Mouse (Mus musculus): ENCODE results near the gene Epor. TPM values are rescaled to one million over a fixed set of nuclear protein-coding genes. Genes with fewer than 3 reads are reported as not detected.

Epor gene
- polyA plus RNA-seq, 2 experiments, result 82.6 to 146 TPM

DNA sequence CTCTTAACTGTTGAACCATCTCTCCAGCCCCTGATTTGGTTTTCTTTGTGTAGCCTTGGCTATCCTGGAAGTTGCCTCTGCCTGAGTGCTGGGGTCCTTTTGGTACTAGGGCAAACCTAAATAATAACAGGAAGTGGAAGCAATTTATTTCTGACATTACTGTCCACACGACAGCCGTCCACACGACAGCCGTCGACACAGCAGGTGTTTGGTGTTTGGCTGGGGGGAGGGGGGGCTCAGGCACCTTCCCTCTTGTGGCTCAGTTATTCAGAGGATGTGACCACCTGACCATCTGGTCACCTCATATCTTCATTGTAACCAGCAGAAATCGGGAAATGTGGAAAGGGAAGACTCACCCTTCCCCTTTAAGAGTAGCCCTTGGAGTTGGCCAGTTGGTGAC is 5.6 kb upstream of the Epor start:
- H3K36me3 ChIP-seq (replicated peaks; ENCODE audit: control insufficient read depth, insufficient read depth, low read depth), result no peaks in the 10 kb centered on the region
- 29% methylated on average over 6 of the region's 6 CpGs for WGBS (ENCODE audit: insufficient replicate concordance)
- no peak for TF ChIP-seq EP300 (IDR thresholded peaks at IDR 0.05; ENCODE audit: low read depth)
- H3K4me1 ChIP-seq (replicated peaks; ENCODE audit: control insufficient read depth in 2 of 2, insufficient read depth in 2 of 2, low read length in 1 of 2), result peaks cover 4 to 5% of the 10 kb centered on the region in 2 experiments
- H3K4me3 ChIP-seq (ENCODE audit: insufficient read depth in 1 of 2, low read depth in 2 of 2, low read length in 2 of 2), result no peak overlapping the region
- H3K4me2 ChIP-seq (ENCODE audit: low read depth), result no peak overlapping the region
- no peak for DNase-seq (ENCODE audit: low read depth in 3 of 3, low spot score in 3 of 3)
- no peaks in the 10 kb centered on the region for H3K27me3 ChIP-seq (ENCODE audit: control insufficient read depth, insufficient read depth, low read length)
- H3K9ac ChIP-seq (replicated peaks), result no peak overlapping the region
- no peak overlapping the region for H3K27ac ChIP-seq
- no peak for ATAC-seq (ENCODE audit: insufficient read depth)
- no peaks in the 10 kb centered on the region for H3K9me3 ChIP-seq (ENCODE audit: control insufficient read depth, low read length)

- H3K9me3 ChIP-seq (ENCODE audit: control insufficient read depth, low read length), result no peaks in the 10 kb centered on the region
- peak; percentile 95 to 97 (median 96) for DNase-seq (ENCODE audit: low read depth in 3 of 3, low spot score in 3 of 3)
- H3K4me1 ChIP-seq (replicated peaks; ENCODE audit: control insufficient read depth in 2 of 2, insufficient read depth in 2 of 2, low read length in 1 of 2), result peaks cover 13 to 24% of the 10 kb centered on the region in 2 experiments
- peaks cover 44% of the 10 kb centered on the region for H3K36me3 ChIP-seq (replicated peaks; ENCODE audit: control insufficient read depth, insufficient read depth, low read depth)
- peak overlapping the region; percentile 99 for H3K9ac ChIP-seq (replicated peaks)
- H3K27me3 ChIP-seq (ENCODE audit: control insufficient read depth, insufficient read depth, low read length), result no peaks in the 10 kb centered on the region
- under 1% methylated on average over 34 of the region's 34 CpGs for WGBS (ENCODE audit: insufficient replicate concordance)
- peak overlapping the region; percentile 71 for H3K4me2 ChIP-seq (ENCODE audit: low read depth)
- TF ChIP-seq CTCF (IDR thresholded peaks at IDR 0.05; ENCODE audit: low read depth) (peak; percentile 57), EP300 (IDR thresholded peaks at IDR 0.05; ENCODE audit: low read depth) (peak; percentile 94)
- peak; percentile 90 for ATAC-seq (ENCODE audit: insufficient read depth)
- H3K4me3 ChIP-seq (ENCODE audit: insufficient read depth in 1 of 2, low read depth in 2 of 2, low read length in 2 of 2), result peak overlapping the region; percentile 93 to 94
- peak overlapping the region; percentile 95 for H3K27ac ChIP-seq
Observed at GRCm38 (mm10) chr9:21962416-21963059, 768 bp downstream of the Epor start.

DNA sequence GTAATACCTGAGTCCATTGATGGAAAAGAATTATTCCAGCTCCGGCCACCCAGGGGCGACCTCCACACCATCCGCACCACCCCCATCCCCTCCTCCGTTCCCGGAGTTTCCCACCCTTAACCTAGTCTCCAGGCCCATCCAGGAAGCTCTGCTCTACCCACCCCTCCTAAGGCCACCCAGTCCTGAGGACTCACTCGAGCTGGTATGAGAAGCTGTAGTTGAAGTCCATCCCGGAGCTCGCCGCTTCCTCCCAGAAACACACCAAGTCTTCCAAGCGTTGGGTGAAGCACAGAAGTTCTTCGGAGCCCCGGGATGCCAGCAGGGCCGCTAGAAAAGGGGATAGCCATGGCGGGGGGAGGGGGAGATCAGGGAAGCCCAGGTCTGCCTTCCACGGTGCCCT is 1.3 kb downstream of the Epor start:
- Histone ChIP-seq H3K27me3 (ENCODE audit: control insufficient read depth, insufficient read depth, low read length) (no peaks in the 10 kb centered on the region), H3K27ac (peak overlapping the region; percentile 75), H3K36me3 (replicated peaks; ENCODE audit: control insufficient read depth, insufficient read depth, low read depth) (peaks cover 45% of the 10 kb centered on the region), H3K9ac (replicated peaks) (peak overlapping the region; percentile 89), H3K4me1 (replicated peaks; ENCODE audit: control insufficient read depth in 2 of 2, insufficient read depth in 2 of 2, low read length in 1 of 2) (peaks cover 13 to 24% of the 10 kb centered on the region in 2 experiments), H3K4me3 (ENCODE audit: insufficient read depth in 1 of 2, low read depth in 2 of 2, low read length in 2 of 2) (peak overlapping the region; percentile 68 to 94), H3K9me3 (ENCODE audit: control insufficient read depth, low read length) (no peaks in the 10 kb centered on the region), H3K4me2 (ENCODE audit: low read depth) (peak overlapping the region; percentile 71)
- ATAC-seq (ENCODE audit: insufficient read depth) (peak; percentile 10; the same call in 1 of the 2 replicates), DNase-seq (ENCODE audit: low read depth in 3 of 3, low spot score in 3 of 3) (no peak)
- 0% methylated on average over 15 of the region's 15 CpGs for WGBS (ENCODE audit: insufficient replicate concordance)
- TF ChIP-seq EP300 (IDR thresholded peaks at IDR 0.05; ENCODE audit: low read depth), result no peak
- TF ChIP-seq CTCF (IDR thresholded peaks at IDR 0.05; ENCODE audit: low read depth), result 0 out of 2 replicates have a peak, but pooled peaks have one; percentile 7

GRCm38 (mm10) chr9:21961366-21961980 is 1.8 kb downstream of the Epor start:
- no peak for ATAC-seq (ENCODE audit: insufficient read depth)
- Histone ChIP-seq H3K27me3 (ENCODE audit: control insufficient read depth, insufficient read depth, low read length) (no peaks in the 10 kb centered on the region), H3K4me3 (ENCODE audit: insufficient read depth in 1 of 2, low read depth in 2 of 2, low read length in 2 of 2) (peak overlapping the region; percentile 68 to 94), H3K4me1 (replicated peaks; ENCODE audit: control insufficient read depth in 2 of 2, insufficient read depth in 2 of 2, low read length in 1 of 2) (peaks cover 13 to 24% of the 10 kb centered on the region in 2 experiments), H3K9me3 (ENCODE audit: control insufficient read depth, low read length) (no peaks in the 10 kb centered on the region), H3K9ac (replicated peaks) (peak overlapping the region; percentile 89), H3K4me2 (ENCODE audit: low read depth) (peak overlapping the region; percentile 71), H3K27ac (peak overlapping the region; percentile 75), H3K36me3 (replicated peaks; ENCODE audit: control insufficient read depth, insufficient read depth, low read depth) (peaks cover 45% of the 10 kb centered on the region)
- TF ChIP-seq EP300 (IDR thresholded peaks at IDR 0.05; ENCODE audit: low read depth), result no peak
- TF ChIP-seq CTCF (IDR thresholded peaks at IDR 0.05; ENCODE audit: low read depth), result peak; percentile 33; the same call in 1 of the 2 replicates
- WGBS (ENCODE audit: insufficient replicate concordance), result under 1% methylated on average over 35 of the region's 35 CpGs
- DNase-seq (ENCODE audit: low read depth in 3 of 3, low spot score in 3 of 3), result no peak

DNA sequence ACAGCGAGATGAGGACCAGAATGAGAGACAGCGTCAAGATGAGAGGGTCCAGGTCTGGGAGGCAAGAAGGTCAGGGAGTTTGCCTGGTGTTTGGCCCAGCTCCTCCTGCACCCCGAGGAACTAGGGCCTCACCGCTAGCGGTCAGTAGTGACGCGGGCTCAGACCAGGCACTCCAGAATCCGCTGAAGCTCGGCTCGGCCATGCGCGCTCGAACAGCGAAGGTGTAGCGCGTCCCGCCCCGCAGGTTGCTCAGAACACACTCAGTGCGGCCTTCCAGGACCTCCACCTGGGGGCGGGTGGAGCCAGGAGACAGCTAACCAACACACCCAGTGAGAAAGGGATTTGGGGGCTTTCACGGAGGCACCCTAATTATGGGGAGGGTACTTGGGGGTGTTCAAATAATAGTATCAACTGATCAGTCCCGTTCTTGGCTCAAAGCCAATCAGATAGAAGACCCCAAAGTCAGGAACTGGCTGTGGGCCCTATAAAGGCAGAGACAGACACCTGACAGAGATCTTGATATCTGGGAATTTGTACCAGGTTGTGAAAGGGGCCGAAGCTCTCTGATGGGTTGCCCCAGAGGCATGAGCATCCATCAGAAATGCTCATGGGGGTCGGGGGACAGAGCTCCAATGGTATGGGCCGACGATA is 2.6 kb downstream of the Epor start:
- no peaks in the 10 kb centered on the region for H3K9me3 ChIP-seq (ENCODE audit: control insufficient read depth, low read length)
- peak overlapping the region; percentile 89 for H3K9ac ChIP-seq (replicated peaks)
- H3K4me1 ChIP-seq (replicated peaks; ENCODE audit: control insufficient read depth in 2 of 2, insufficient read depth in 2 of 2, low read length in 1 of 2), result peaks cover 13 to 26% of the 10 kb centered on the region in 2 experiments
- DNase-seq (ENCODE audit: low read depth in 3 of 3, low spot score in 3 of 3) (no peak), ATAC-seq (ENCODE audit: insufficient read depth) (no peak)
- H3K4me2 ChIP-seq (ENCODE audit: low read depth), result peak overlapping the region; percentile 71
- peaks cover 45% of the 10 kb centered on the region for H3K36me3 ChIP-seq (replicated peaks; ENCODE audit: control insufficient read depth, insufficient read depth, low read depth)
- H3K4me3 ChIP-seq (ENCODE audit: insufficient read depth in 1 of 2, low read depth in 2 of 2, low read length in 2 of 2), result peak overlapping the region; percentile 68 to 94
- 40% methylated on average over 26 of the region's 26 CpGs for WGBS (ENCODE audit: insufficient replicate concordance)
- H3K27me3 ChIP-seq (ENCODE audit: control insufficient read depth, insufficient read depth, low read length), result no peaks in the 10 kb centered on the region
- TF ChIP-seq EP300 (IDR thresholded peaks at IDR 0.05; ENCODE audit: low read depth) (no peak), CTCF (IDR thresholded peaks at IDR 0.05; ENCODE audit: low read depth) (peak; percentile 45)
- H3K27ac ChIP-seq, result peak overlapping the region; percentile 75

Data from liver, embryonic 14.5 days (tissue).